Mouse (Mus musculus): Measurements from ENCODE around the gene Cox18. TPM values are rescaled to one million over a fixed set of nuclear protein-coding genes. Genes with fewer than 3 reads are reported as not detected.

The Cox18 gene
- 10 to 100 TPM; 33.2 to 38.9 TPM for total RNA-seq (2023)

DNA sequence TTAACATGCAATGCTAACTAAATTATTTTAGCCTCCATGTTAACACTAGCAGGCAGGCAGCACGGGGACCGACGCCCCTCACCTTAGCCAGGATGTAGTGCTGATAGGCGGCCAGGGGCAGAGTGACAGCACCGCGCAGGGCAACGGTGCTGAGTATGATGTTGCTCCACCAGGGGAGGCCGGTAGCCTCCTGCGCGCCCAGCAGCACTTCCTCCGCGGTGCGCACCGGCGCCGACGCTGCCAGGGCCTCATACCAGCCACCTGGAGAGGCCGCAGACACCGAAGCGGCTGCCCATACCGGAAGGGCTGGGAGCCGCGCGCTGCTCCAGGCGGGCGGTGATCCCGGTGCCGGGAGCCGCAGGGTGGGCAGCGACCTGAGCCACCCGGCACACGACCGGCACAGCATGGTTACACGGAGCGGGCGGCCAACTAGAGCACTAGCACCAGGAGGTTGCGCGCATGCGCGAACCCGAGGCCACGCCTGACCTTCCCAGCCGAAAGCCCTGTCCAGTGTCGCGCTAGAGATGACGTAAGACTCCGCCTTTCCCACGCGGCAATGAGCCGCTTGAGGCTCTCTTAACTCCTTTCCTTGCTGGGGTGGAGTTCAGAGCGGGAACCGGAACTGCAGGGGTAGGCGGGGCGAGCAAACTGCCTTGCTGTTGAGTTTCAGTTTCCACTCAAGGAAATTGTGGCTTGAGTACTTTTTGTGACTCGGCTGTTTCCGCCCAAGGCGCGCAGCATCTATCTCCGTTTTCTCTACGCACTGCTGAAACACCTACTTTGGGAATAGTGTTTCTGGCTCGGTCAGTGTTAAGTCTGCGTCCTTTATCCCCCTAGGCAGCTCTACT is at the start of gene Cox18:
Cox18 (minus strand) TSS at position 468 of the 848 bp plus-strand sequence.

Other genes starting within 250 kb of the Cox18 start
- gene Ankrd17, start 142.6 kb upstream of the Cox18 start, total RNA-seq (2023) = 100 to 1,000 TPM; 162 to 166 TPM
- gene Gm9958, start 143.2 kb upstream of the Cox18 start, total RNA-seq (2023) = 1 to 10 TPM; 3.3 to 3.6 TPM
- gene Alb, start 236.9 kb upstream of the Cox18 start, total RNA-seq (2023) = not detected